Mouse (Mus musculus) forebrain, embryonic 14.5 days (tissue): ENCODE results near the gene Gpr37l1. TPM values are rescaled to one million over a fixed set of nuclear protein-coding genes. Genes with fewer than 3 reads are reported as not detected.

Experiments
- ATAC-seq: fragments of 200-750 bp; cut with Nextera tagmentation; 2 replicates; pipeline ENCODE4 v1.8.0; 2017; ENCODE audit warnings: mild to moderate bottlenecking, moderate library complexity
- DNase-seq: peaks from one replicate; pipeline ENCODE4 v3.0.0-alpha.2; 2015; ENCODE audit warnings: low spot score
- H3K27ac ChIP-seq: fragments of 300-500 bp; sonication (generic); 2 replicates; pipeline ENCODE4 v1.5.1; 2014; ENCODE audit warnings: low read depth, mild to moderate bottlenecking, control low read depth, low read length, moderate library complexity
- H3K27me3 ChIP-seq: fragments of 300-500 bp; sonication (generic); replicated peaks from 2 replicates; pipeline ENCODE4 v1.6.1; 2014; ENCODE audit warnings: low read length, control low read depth, mixed read lengths; ENCODE audit not compliant: control insufficient read depth, insufficient read depth
- H3K36me3 ChIP-seq: fragments of 300-500 bp; sonication (generic); 2 replicates; pipeline ENCODE4 v1.6.1; 2014; ENCODE audit warnings: low read length, control low read depth; ENCODE audit not compliant: control insufficient read depth, insufficient read depth
- H3K4me1 ChIP-seq: fragments of 300-500 bp; sonication (generic); 2 replicates; pipeline ENCODE4 v1.6.1; 2014; ENCODE audit warnings: antibody characterized with exemption, low read length, control low read depth; ENCODE audit not compliant: control insufficient read depth, insufficient read depth
- H3K4me2 ChIP-seq: fragments of 300-500 bp; sonication (generic); 2 replicates; pipeline ENCODE4 v1.6.1; 2014; ENCODE audit warnings: mild to moderate bottlenecking, control low read depth, low read length
- H3K4me3 ChIP-seq: fragments of 300-500 bp; sonication (generic); 2 replicates; pipeline ENCODE4 v1.5.1; 2014; ENCODE audit warnings: low read depth, low read length, control low read depth
- H3K9ac ChIP-seq: fragments of 300-500 bp; sonication (generic); 2 replicates; pipeline ENCODE4 v1.6.1; 2014; ENCODE audit warnings: mild to moderate bottlenecking, low read length, control low read depth, moderate library complexity
- H3K9me3 ChIP-seq: fragments of 300-500 bp; sonication (generic); replicated peaks from 2 replicates; pipeline ENCODE4 v1.6.1; 2016; ENCODE audit warnings: low read length, control low read depth, mixed read lengths; ENCODE audit not compliant: control insufficient read depth
- WGBS: fragments of 180-500 bp; shearing (Covaris S2); extraction: QIAGEN DNeasy Blood & Tissue Kit; methylation state at CpG from one replicate; pipeline ENCODE4 v1.1.7; 2014; 5-methylcytosine and 5-hydroxymethylcytosine counted together
- polyA plus RNA-seq: library from polyadenylated mRNA; unstranded; fragments of >200 nt; fragmentation: Nextera tagmentation; extraction: Ambion mirVana; gene quantifications from 2 replicates; pipeline ENCODE4 v1.2.1, GENCODE M21; 2014

Gene Gpr37l1
- polyA plus RNA-seq, 1 experiment from 2014 or later = 0.24 TPM

GRCm38 (mm10) chr1:135173311-135173710 lies 5.8 kb upstream of the Gpr37l1 start:
- ATAC-seq (no peak), DNase-seq (no peak)
- H3K4me1 ChIP-seq = no peaks in the 10 kb centered on the region
- no peak overlapping the region for H3K4me3 ChIP-seq
- H3K36me3 ChIP-seq = no peaks in the 10 kb centered on the region
- H3K27ac ChIP-seq = no peak overlapping the region
- H3K9ac ChIP-seq = no peak overlapping the region
- H3K27me3 ChIP-seq = no peaks in the 10 kb centered on the region
- H3K4me2 ChIP-seq = no peak overlapping the region
- no peaks in the 10 kb centered on the region for H3K9me3 ChIP-seq
- WGBS = 90% methylated on average over 6 of the region's 6 CpGs

GRCm38 (mm10) chr1:135171984-135172383 lies 4.5 kb upstream of the Gpr37l1 start:
- 57% methylated on average over 6 of the region's 6 CpGs for WGBS
- no peak overlapping the region for H3K4me2 ChIP-seq
- no peak overlapping the region for H3K9ac ChIP-seq
- H3K4me3 ChIP-seq = no peak overlapping the region
- H3K4me1 ChIP-seq = no peaks in the 10 kb centered on the region
- H3K36me3 ChIP-seq = no peaks in the 10 kb centered on the region
- peak; percentile 88 for DNase-seq
- H3K9me3 ChIP-seq = no peaks in the 10 kb centered on the region
- H3K27me3 ChIP-seq = no peaks in the 10 kb centered on the region
- no peak overlapping the region for H3K27ac ChIP-seq
- ATAC-seq = peak; percentile 68

GRCm38 (mm10) chr1:135171202-135171601 lies 3.7 kb upstream of the Gpr37l1 start:
- 83% methylated on average over 7 of the region's 7 CpGs for WGBS
- no peak for ATAC-seq
- H3K9me3 ChIP-seq = no peaks in the 10 kb centered on the region

GRCm38 (mm10) chr1:135170299-135170698 lies 2.8 kb upstream of the Gpr37l1 start:
- Histone ChIP-seq H3K9me3 (no peaks in the 10 kb centered on the region), H3K36me3 (no peaks in the 10 kb centered on the region), H3K27ac (no peak overlapping the region), H3K27me3 (no peaks in the 10 kb centered on the region), H3K4me2 (no peak overlapping the region), H3K4me3 (no peak overlapping the region), H3K4me1 (no peaks in the 10 kb centered on the region), H3K9ac (no peak overlapping the region)
- DNase-seq = no peak
- no peak for ATAC-seq
- WGBS = 73% methylated on average over 10 of the region's 10 CpGs

More at GRCm38 (mm10) chr1:135171202-135171601, 3.7 kb upstream of the Gpr37l1 start:
- H3K36me3 ChIP-seq = no peaks in the 10 kb centered on the region
- H3K9ac ChIP-seq = no peak overlapping the region
- H3K27me3 ChIP-seq = no peaks in the 10 kb centered on the region
- H3K4me2 ChIP-seq = no peak overlapping the region
- no peaks in the 10 kb centered on the region for H3K4me1 ChIP-seq
- H3K4me3 ChIP-seq = no peak overlapping the region
- no peak overlapping the region for H3K27ac ChIP-seq
- DNase-seq = no peak

GRCm38 (mm10) chr1:135169556-135170224 lies 2.2 kb upstream of the Gpr37l1 start:
- no peak for ATAC-seq
- DNase-seq = no peak

GRCm38 (mm10) chr1:135168453-135169200 lies 1.1 kb upstream of the Gpr37l1 start:
- no peaks in the 10 kb centered on the region for H3K4me1 ChIP-seq
- no peak overlapping the region for H3K4me3 ChIP-seq
- no peaks in the 10 kb centered on the region for H3K36me3 ChIP-seq
- no peak overlapping the region for H3K4me2 ChIP-seq
- H3K9me3 ChIP-seq = no peaks in the 10 kb centered on the region
- no peak overlapping the region for H3K27ac ChIP-seq
- DNase-seq (no peak), ATAC-seq (no peak)
- H3K27me3 ChIP-seq = no peaks in the 10 kb centered on the region
- 90% methylated on average over 10 of the region's 10 CpGs for WGBS
- H3K9ac ChIP-seq = no peak overlapping the region

More at GRCm38 (mm10) chr1:135169556-135170224, 2.2 kb upstream of the Gpr37l1 start:
- Histone ChIP-seq H3K27me3 (no peaks in the 10 kb centered on the region), H3K36me3 (no peaks in the 10 kb centered on the region), H3K4me1 (no peaks in the 10 kb centered on the region), H3K4me3 (no peak overlapping the region), H3K4me2 (no peak overlapping the region), H3K9ac (no peak overlapping the region), H3K9me3 (no peaks in the 10 kb centered on the region), H3K27ac (no peak overlapping the region)
- 65% methylated on average over 12 of the region's 12 CpGs for WGBS

- H3K9ac ChIP-seq = no peak overlapping the region
- H3K27ac ChIP-seq = no peak overlapping the region
- peaks cover 8% of the 10 kb centered on the region; the same call in 1 of the 2 replicates for H3K4me1 ChIP-seq
- 40% methylated on average over 6 of the region's 6 CpGs for WGBS
- no peaks in the 10 kb centered on the region for H3K27me3 ChIP-seq
- ATAC-seq (no peak), DNase-seq (no peak)
- H3K4me2 ChIP-seq = no peak overlapping the region
- H3K9me3 ChIP-seq = no peaks in the 10 kb centered on the region
- no peak overlapping the region for H3K4me3 ChIP-seq
- H3K36me3 ChIP-seq = no peaks in the 10 kb centered on the region
These were observed 4.8 kb downstream of the Gpr37l1 start for GRCm38 (mm10) chr1:135162720-135163119.

GRCm38 (mm10) chr1:135160411-135161050 lies 7.0 kb downstream of the Gpr37l1 start:
- Histone ChIP-seq H3K4me2 (no peak overlapping the region), H3K27me3 (no peaks in the 10 kb centered on the region), H3K9ac (no peak overlapping the region), H3K27ac (no peak overlapping the region), H3K4me1 (peaks cover 8% of the 10 kb centered on the region; the same call in 1 of the 2 replicates), H3K4me3 (no peak overlapping the region), H3K36me3 (peaks cover 15% of the 10 kb centered on the region), H3K9me3 (no peaks in the 10 kb centered on the region)
- 92% methylated on average over 13 of the region's 13 CpGs for WGBS
- no peak for ATAC-seq
- no peak for DNase-seq
